Mouse (Mus musculus) megakaryocyte, adult 5-6 weeks (primary cell): ENCODE data around the gene Cbr2. TPM values are rescaled to one million over a fixed set of nuclear protein-coding genes. Genes with fewer than 3 reads are reported as not detected.

Source experiments
- ATAC-seq: 2 replicates; pipeline ENCODE4 v1.8.0; 2016; ENCODE audit warnings: mild to moderate bottlenecking, inconsistent platforms; ENCODE audit not compliant: poor library complexity, severe bottlenecking
- total RNA-seq, 2 experiments: library from RNA; stranded (forward) in 1 of 2; stranded (reverse) in 1 of 2; fragments of 153-499, 151-499 nt in 1 of 2; fragments of 221-1000, 200-1000 nt in 1 of 2; gene quantifications; 2 replicates each; pipeline versions ENCODE4 v1.2.3 to v1.2.4; 2015 to 2017

Cbr2 gene
- total RNA-seq, 2 experiments from 2014 or later: 7.6 to 8.9 TPM

- ATAC-seq: no peak
Observed at GRCm38 (mm10) chr11:120682683-120683082, 49.2 kb downstream of the Cbr2 start.

- ATAC-seq: peak; percentile 77
Observed at GRCm38 (mm10) chr11:120679909-120680308, 52.0 kb downstream of the Cbr2 start.

Other genes with a start within 250 kb of the Cbr2 start
- gene Mrpl12, start 247.5 kb downstream of the Cbr2 start, total RNA-seq (2015): 34.3 and 35.6 TPM in 2 replicates
- gene Mrpl12, start 247.5 kb downstream of the Cbr2 start, total RNA-seq (2017): 25.4 and 41.7 TPM in 2 replicates
- gene Slc25a10, start 240.3 kb downstream of the Cbr2 start, total RNA-seq (2015): 9.3 and 14.7 TPM in 2 replicates
- gene Slc25a10, start 240.3 kb downstream of the Cbr2 start, total RNA-seq (2017): 12.8 and 17.2 TPM in 2 replicates
- gene Gcgr, start 201.4 kb downstream of the Cbr2 start, total RNA-seq (2015): not detected in 2 replicates
- not detected in 2 replicates for gene Gcgr, start 201.4 kb downstream of the Cbr2 start, total RNA-seq (2017)
- 79.7 and 83.0 TPM in 2 replicates for gene Mcrip1, start 182.4 kb downstream of the Cbr2 start, total RNA-seq (2015)
- 18.3 and 30.5 TPM in 2 replicates for gene Mcrip1, start 182.4 kb downstream of the Cbr2 start, total RNA-seq (2017)
- not detected in 2 replicates for gene Ppp1r27, start 181.0 kb downstream of the Cbr2 start, total RNA-seq (2015)
- gene Ppp1r27, start 181.0 kb downstream of the Cbr2 start, total RNA-seq (2017): not detected in 2 replicates
- gene P4hb, start 158.9 kb downstream of the Cbr2 start, total RNA-seq (2015): 301 and 325 TPM in 2 replicates
- gene P4hb, start 158.9 kb downstream of the Cbr2 start, total RNA-seq (2017): 587 and 590 TPM in 2 replicates
- gene Arhgdia, start 150.5 kb downstream of the Cbr2 start, total RNA-seq (2015): 506 and 521 TPM in 2 replicates
- 226 and 275 TPM in 2 replicates for gene Arhgdia, start 150.5 kb downstream of the Cbr2 start, total RNA-seq (2017)
- gene Alyref, start 133.7 kb downstream of the Cbr2 start, total RNA-seq (2015): 143 and 149 TPM in 2 replicates
- gene Alyref, start 133.7 kb downstream of the Cbr2 start, total RNA-seq (2017): 171 and 196 TPM in 2 replicates
- gene Anapc11, start 133.7 kb downstream of the Cbr2 start, total RNA-seq (2015): 79.9 and 90.6 TPM in 2 replicates
- 30.0 and 32.3 TPM in 2 replicates for gene Anapc11, start 133.7 kb downstream of the Cbr2 start, total RNA-seq (2017)
- gene Npb, start 123.6 kb downstream of the Cbr2 start, total RNA-seq (2015): not detected in 2 replicates
- gene Npb, start 123.6 kb downstream of the Cbr2 start, total RNA-seq (2017): not detected in 2 replicates
- 11.8 and 13.3 TPM in 2 replicates for gene Pcyt2, start 114.2 kb downstream of the Cbr2 start, total RNA-seq (2015)
- 17.3 and 22.6 TPM in 2 replicates for gene Pcyt2, start 114.2 kb downstream of the Cbr2 start, total RNA-seq (2017)
- gene Sirt7, start 106.9 kb downstream of the Cbr2 start, total RNA-seq (2015): 51.4 and 53.6 TPM in 2 replicates
- 119 and 121 TPM in 2 replicates for gene Sirt7, start 106.9 kb downstream of the Cbr2 start, total RNA-seq (2017)
- 23.1 and 23.8 TPM in 2 replicates for gene Mafg, start 98.5 kb downstream of the Cbr2 start, total RNA-seq (2015)
- 58.7 and 68.0 TPM in 2 replicates for gene Mafg, start 98.5 kb downstream of the Cbr2 start, total RNA-seq (2017)
- gene Pycr1, start 88.3 kb downstream of the Cbr2 start, total RNA-seq (2015): 3.5 and 3.7 TPM in 2 replicates
- gene Pycr1, start 88.3 kb downstream of the Cbr2 start, total RNA-seq (2017): 2.9 TPM in 2 replicates
- not detected in 2 replicates for gene Myadml2, start 84.0 kb downstream of the Cbr2 start, total RNA-seq (2015)
- gene Myadml2, start 84.0 kb downstream of the Cbr2 start, total RNA-seq (2017): not detected in 2 replicates
- gene Notum, start 70.9 kb downstream of the Cbr2 start, total RNA-seq (2015): not detected in 2 replicates
- not detected in 2 replicates for gene Notum, start 70.9 kb downstream of the Cbr2 start, total RNA-seq (2017)
- gene Aspscr1, start 59.1 kb downstream of the Cbr2 start, total RNA-seq (2015): 57.9 and 63.1 TPM in 2 replicates
- gene Aspscr1, start 59.1 kb downstream of the Cbr2 start, total RNA-seq (2017): 59.5 and 70.2 TPM in 2 replicates
- 84.6 and 95.8 TPM in 2 replicates for gene Cenpx, start 18.4 kb downstream of the Cbr2 start, total RNA-seq (2015)
- 67.0 and 71.5 TPM in 2 replicates for gene Cenpx, start 18.4 kb downstream of the Cbr2 start, total RNA-seq (2017)
- 6.3 and 7.2 TPM in 2 replicates for gene Lrrc45, start 18.2 kb downstream of the Cbr2 start, total RNA-seq (2015)
- gene Lrrc45, start 18.2 kb downstream of the Cbr2 start, total RNA-seq (2017): 21.0 and 21.6 TPM in 2 replicates
- gene Rac3, start 10.6 kb downstream of the Cbr2 start, total RNA-seq (2015): 0.25 and 0.83 TPM in 2 replicates
- 1.4 TPM in 1 of 2 replicates, not detected in the other for gene Rac3, start 10.6 kb downstream of the Cbr2 start, total RNA-seq (2017)
- 24.9 and 30.0 TPM in 2 replicates for gene Dcxr, start 4.8 kb downstream of the Cbr2 start, total RNA-seq (2015)
- gene Dcxr, start 4.8 kb downstream of the Cbr2 start, total RNA-seq (2017): 20.0 and 25.0 TPM in 2 replicates
- 10.5 and 11.9 TPM in 2 replicates for gene Hmga1b, start 30.7 kb upstream of the Cbr2 start, total RNA-seq (2015)
- gene Hmga1b, start 30.7 kb upstream of the Cbr2 start, total RNA-seq (2017): 7.6 and 8.8 TPM in 2 replicates
- gene Rfng, start 52.1 kb upstream of the Cbr2 start, total RNA-seq (2015): 10.4 and 14.5 TPM in 2 replicates
- gene Rfng, start 52.1 kb upstream of the Cbr2 start, total RNA-seq (2017): 3.3 and 5.7 TPM in 2 replicates
- 51.4 and 70.1 TPM in 2 replicates for gene Gps1, start 52.2 kb upstream of the Cbr2 start, total RNA-seq (2015)
- gene Gps1, start 52.2 kb upstream of the Cbr2 start, total RNA-seq (2017): 52.1 and 56.3 TPM in 2 replicates
- 46.1 and 51.8 TPM in 2 replicates for gene Dus1l, start 64.3 kb upstream of the Cbr2 start, total RNA-seq (2015)
- 24.0 and 31.1 TPM in 2 replicates for gene Dus1l, start 64.3 kb upstream of the Cbr2 start, total RNA-seq (2017)
- gene Fasn, start 92.4 kb upstream of the Cbr2 start, total RNA-seq (2015): 14.0 and 19.2 TPM in 2 replicates
- 10.5 and 13.3 TPM in 2 replicates for gene Fasn, start 92.4 kb upstream of the Cbr2 start, total RNA-seq (2017)
- gene Ccdc57, start 200.8 kb upstream of the Cbr2 start, total RNA-seq (2015): 0.30 and 1.2 TPM in 2 replicates
- 2.1 and 2.4 TPM in 2 replicates for gene Ccdc57, start 200.8 kb upstream of the Cbr2 start, total RNA-seq (2017)
- gene Slc16a3, start 216.4 kb upstream of the Cbr2 start, total RNA-seq (2015): 21.4 and 24.6 TPM in 2 replicates
- 35.2 and 40.7 TPM in 2 replicates for gene Slc16a3, start 216.4 kb upstream of the Cbr2 start, total RNA-seq (2017)